Mouse (Mus musculus) ES-Bruce4 (cell line): ENCODE measurements at regions not wholly inside any gene's neighbourhood (a gene's known extent, or its start where the extent isn't known, plus 50 kb on each side); places are given as distances from the start of the nearest gene placed in this dataset.

Experiments used
- CTCF ChIP-seq: IDR thresholded peaks from one replicate; pipeline ENCODE4 v1.8.1; 2011; ENCODE audit warnings: low read depth, low read length
- POLR2A ChIP-seq: IDR thresholded peaks from one replicate; pipeline ENCODE4 v1.8.1; 2011; ENCODE audit warnings: low read length; ENCODE audit not compliant: insufficient read depth

DNA sequence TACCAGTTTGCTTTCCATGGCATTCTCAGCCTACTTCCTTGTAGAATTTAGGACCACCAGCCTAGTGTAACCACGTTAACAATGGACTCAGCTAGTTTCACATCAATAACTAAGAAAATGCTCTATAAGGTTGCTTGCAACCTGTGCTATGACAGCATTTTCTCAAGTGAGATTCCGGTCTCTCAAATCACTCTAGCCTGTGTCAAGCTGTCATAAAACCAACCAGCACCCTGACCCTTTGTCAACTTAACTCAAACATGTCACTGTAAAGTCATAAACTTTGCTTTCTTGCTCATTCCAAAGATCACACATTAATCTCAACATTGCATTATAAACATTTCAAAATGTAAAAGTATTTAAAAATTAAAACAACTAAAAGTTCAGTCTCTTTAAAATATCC is 337.8 kb downstream of the Plod2 start:
- TF ChIP-seq CTCF (no peak), POLR2A (no peak)
